Mouse (Mus musculus) bone marrow, adult 2 months (tissue): ENCODE results near the gene Cnst.
A peak's percentile ranks its signal among the peaks of the same experiment; 100 is the strongest.

Experiments used
- CTCF ChIP-seq: fragments of 200-500 bp; IDR thresholded peaks from 2 replicates; pipeline ENCODE4 v1.5.1; 2011; ENCODE audit warnings: low read length, control low read depth; ENCODE audit not compliant: control insufficient read depth, insufficient read depth
- POLR2A ChIP-seq: fragments of 200-500 bp; IDR thresholded peaks from 2 replicates; pipeline ENCODE4 v1.6.1; 2011; ENCODE audit warnings: low read depth, mild to moderate bottlenecking, control low read depth, low read length, borderline replicate concordance; ENCODE audit not compliant: control insufficient read depth

GRCm38 (mm10) chr1:179623657-179624056 is 77.5 kb downstream of the Cnst start:
- TF ChIP-seq CTCF: peak; percentile 55
- no peak for TF ChIP-seq POLR2A
